Mouse (Mus musculus): ENCODE data around the gene Pklr. TPM values are rescaled to one million over a fixed set of nuclear protein-coding genes. Genes with fewer than 3 reads are reported as not detected.

The Pklr gene
- polyA plus RNA-seq, 1 experiment from 2014 or later, result 0.17 TPM

- peak overlapping the region; percentile 87 for H3K4me2 ChIP-seq
- WGBS, result 0% methylated on average over 19 of the region's 19 CpGs
- no peaks in the 10 kb centered on the region for H3K9me3 ChIP-seq
- H3K36me3 ChIP-seq, result peaks cover 32% of the 10 kb centered on the region
- peak overlapping the region; percentile 64 for H3K4me3 ChIP-seq
- peak overlapping the region; percentile 58 for H3K9ac ChIP-seq
- H3K27me3 ChIP-seq, result no peaks in the 10 kb centered on the region
- ATAC-seq (ENCODE audit: borderline replicate concordance, extremely low read depth, low FRiP score, low TSS enrichment), result peak; percentile 9; the same call in 1 of the 2 replicates
- peak overlapping the region; percentile 50 for H3K27ac ChIP-seq
- H3K4me1 ChIP-seq, result peaks cover 25% of the 10 kb centered on the region
Measured at GRCm38 (mm10) chr3:89101459-89101811, 34.5 kb upstream of the Pklr start.

- peak within 1 kb of the TSS; percentile 58 for H3K9ac ChIP-seq
- peak within 1 kb of the TSS; percentile 64 for H3K4me3 ChIP-seq
- peak within 1 kb of the TSS; percentile 62 for H3K27ac ChIP-seq
- under 1% methylated on average over 26 of the region's 26 CpGs for whole genome bisulfite sequencing
- peaks cover 29% of the 10 kb centered on the region for H3K36me3 ChIP-seq
- H3K9me3 ChIP-seq, result no peaks in the 10 kb centered on the region
- ATAC-seq (ENCODE audit: borderline replicate concordance, extremely low read depth, low FRiP score, low TSS enrichment), result peak; percentile 100
- H3K27me3 ChIP-seq, result no peaks in the 10 kb centered on the region
- peak within 1 kb of the TSS; percentile 87 for H3K4me2 ChIP-seq
- peaks cover 25% of the 10 kb centered on the region for H3K4me1 ChIP-seq
Measured at GRCm38 (mm10) chr3:89101812-89102494, 34.0 kb upstream of the Pklr start, which contains the start of gene Fdps. TSS of gene Fdps (minus strand) at chr3:89101959.

- Histone ChIP-seq H3K4me3 (peak overlapping the region; percentile 64; the same call in 1 of the 2 replicates), H3K4me2 (peak overlapping the region; percentile 87), H3K36me3 (peaks cover 22% of the 10 kb centered on the region; the same call in 1 of the 2 replicates), H3K9me3 (no peaks in the 10 kb centered on the region), H3K27ac (peak overlapping the region; percentile 62; the same call in 1 of the 2 replicates), H3K27me3 (no peaks in the 10 kb centered on the region), H3K4me1 (peaks cover 25% of the 10 kb centered on the region), H3K9ac (0 out of 2 replicates have a peak overlapping the region, but pooled peaks have one; percentile 15)
- no peak for ATAC-seq (ENCODE audit: borderline replicate concordance, extremely low read depth, low FRiP score, low TSS enrichment)
- WGBS, result 62% methylated on average over 12 of the region's 12 CpGs
Measured at GRCm38 (mm10) chr3:89102495-89103290, 33.2 kb upstream of the Pklr start.

GRCm38 (mm10) chr3:89103291-89103595 lies 32.7 kb upstream of the Pklr start:
- ATAC-seq (ENCODE audit: borderline replicate concordance, extremely low read depth, low FRiP score, low TSS enrichment), result no peak
- Histone ChIP-seq H3K9ac (no peak overlapping the region), H3K4me1 (peaks cover 25% of the 10 kb centered on the region), H3K27me3 (no peaks in the 10 kb centered on the region), H3K27ac (no peak overlapping the region), H3K4me2 (no peak overlapping the region), H3K36me3 (peaks cover 16% of the 10 kb centered on the region; the same call in 1 of the 2 replicates), H3K4me3 (no peak overlapping the region), H3K9me3 (no peaks in the 10 kb centered on the region)
- WGBS, result 61% methylated on average over 4 of the region's 4 CpGs

GRCm38 (mm10) chr3:89106881-89107280 lies 29.1 kb upstream of the Pklr start:
- no peak overlapping the region for H3K9ac ChIP-seq
- no peak overlapping the region for H3K4me3 ChIP-seq
- no peak for ATAC-seq (ENCODE audit: borderline replicate concordance, extremely low read depth, low FRiP score, low TSS enrichment)
- H3K27me3 ChIP-seq, result no peaks in the 10 kb centered on the region
- H3K4me2 ChIP-seq, result no peak overlapping the region
- no peaks in the 10 kb centered on the region for H3K36me3 ChIP-seq
- H3K9me3 ChIP-seq, result no peaks in the 10 kb centered on the region
- H3K27ac ChIP-seq, result no peak overlapping the region
- H3K4me1 ChIP-seq, result peaks cover 4% of the 10 kb centered on the region; the same call in 1 of the 2 replicates

GRCm38 (mm10) chr3:89107545-89107944 lies 28.4 kb upstream of the Pklr start:
- no peaks in the 10 kb centered on the region for H3K9me3 ChIP-seq
- no peaks in the 10 kb centered on the region for H3K36me3 ChIP-seq
- no peak for ATAC-seq (ENCODE audit: borderline replicate concordance, extremely low read depth, low FRiP score, low TSS enrichment)
- H3K4me3 ChIP-seq, result no peak overlapping the region
- H3K9ac ChIP-seq, result no peak overlapping the region
- H3K4me1 ChIP-seq, result no peaks in the 10 kb centered on the region
- H3K27ac ChIP-seq, result no peak overlapping the region
- no peaks in the 10 kb centered on the region for H3K27me3 ChIP-seq
- WGBS, result 45% methylated on average over 3 of the region's 3 CpGs
- H3K4me2 ChIP-seq, result no peak overlapping the region

GRCm38 (mm10) chr3:89108146-89108545 lies 27.8 kb upstream of the Pklr start:
- H3K4me3 ChIP-seq, result no peak overlapping the region
- H3K4me1 ChIP-seq, result no peaks in the 10 kb centered on the region
- no peaks in the 10 kb centered on the region for H3K27me3 ChIP-seq
- no peak overlapping the region for H3K9ac ChIP-seq
- H3K4me2 ChIP-seq, result no peak overlapping the region
- H3K9me3 ChIP-seq, result no peaks in the 10 kb centered on the region
- H3K36me3 ChIP-seq, result no peaks in the 10 kb centered on the region
- no peak overlapping the region for H3K27ac ChIP-seq
- no peak for ATAC-seq (ENCODE audit: borderline replicate concordance, extremely low read depth, low FRiP score, low TSS enrichment)
- 30% methylated on average over 1 of the region's 1 CpGs for WGBS

GRCm38 (mm10) chr3:89113058-89113457 lies 22.9 kb upstream of the Pklr start:
- Histone ChIP-seq H3K4me1 (no peaks in the 10 kb centered on the region), H3K9ac (no peak overlapping the region), H3K27me3 (no peaks in the 10 kb centered on the region), H3K9me3 (no peaks in the 10 kb centered on the region), H3K27ac (no peak overlapping the region), H3K36me3 (no peaks in the 10 kb centered on the region), H3K4me2 (no peak overlapping the region), H3K4me3 (no peak overlapping the region)
- no peak for ATAC-seq (ENCODE audit: borderline replicate concordance, extremely low read depth, low FRiP score, low TSS enrichment)
- 58% methylated on average over 4 of the region's 4 CpGs for WGBS

GRCm38 (mm10) chr3:89115522-89115921 lies 20.4 kb upstream of the Pklr start:
- Histone ChIP-seq H3K9ac (no peak overlapping the region), H3K4me1 (no peaks in the 10 kb centered on the region), H3K36me3 (no peaks in the 10 kb centered on the region), H3K4me2 (no peak overlapping the region), H3K27ac (no peak overlapping the region), H3K9me3 (no peaks in the 10 kb centered on the region), H3K27me3 (no peaks in the 10 kb centered on the region), H3K4me3 (no peak overlapping the region)
- 3% methylated on average over 2 of the region's 2 CpGs for WGBS
- ATAC-seq (ENCODE audit: borderline replicate concordance, extremely low read depth, low FRiP score, low TSS enrichment), result no peak

GRCm38 (mm10) chr3:89123313-89123712 lies 12.6 kb upstream of the Pklr start:
- Histone ChIP-seq H3K9ac (no peak overlapping the region), H3K9me3 (no peaks in the 10 kb centered on the region), H3K4me1 (no peaks in the 10 kb centered on the region), H3K4me2 (no peak overlapping the region), H3K27me3 (no peaks in the 10 kb centered on the region), H3K4me3 (no peak overlapping the region), H3K27ac (no peak overlapping the region), H3K36me3 (no peaks in the 10 kb centered on the region)
- 61% methylated on average over 2 of the region's 2 CpGs for WGBS
- no peak for ATAC-seq (ENCODE audit: borderline replicate concordance, extremely low read depth, low FRiP score, low TSS enrichment)

- no peaks in the 10 kb centered on the region for H3K9me3 ChIP-seq
- H3K4me1 ChIP-seq, result no peaks in the 10 kb centered on the region
- no peak overlapping the region for H3K27ac ChIP-seq
- no peak overlapping the region for H3K9ac ChIP-seq
- WGBS, result 45% methylated on average over 3 of the region's 3 CpGs
- H3K4me2 ChIP-seq, result no peak overlapping the region
- ATAC-seq (ENCODE audit: borderline replicate concordance, extremely low read depth, low FRiP score, low TSS enrichment), result no peak
- H3K4me3 ChIP-seq, result no peak overlapping the region
- H3K36me3 ChIP-seq, result no peaks in the 10 kb centered on the region
- H3K27me3 ChIP-seq, result no peaks in the 10 kb centered on the region
Measured at GRCm38 (mm10) chr3:89124241-89124640, 11.7 kb upstream of the Pklr start.

- no peaks in the 10 kb centered on the region for H3K9me3 ChIP-seq
- no peaks in the 10 kb centered on the region for H3K27me3 ChIP-seq
- no peak overlapping the region for H3K27ac ChIP-seq
- H3K9ac ChIP-seq, result no peak overlapping the region
- H3K36me3 ChIP-seq, result no peaks in the 10 kb centered on the region
- 79% methylated on average over 3 of the region's 3 CpGs for WGBS
- no peak overlapping the region for H3K4me2 ChIP-seq
- H3K4me3 ChIP-seq, result no peak overlapping the region
- H3K4me1 ChIP-seq, result no peaks in the 10 kb centered on the region
- no peak for ATAC-seq (ENCODE audit: borderline replicate concordance, extremely low read depth, low FRiP score, low TSS enrichment)
Measured at GRCm38 (mm10) chr3:89125981-89126380, 10.0 kb upstream of the Pklr start.
